Comparison of ENCODE assay signal across 8 mouse cellular contexts in the genomic region with DNA sequence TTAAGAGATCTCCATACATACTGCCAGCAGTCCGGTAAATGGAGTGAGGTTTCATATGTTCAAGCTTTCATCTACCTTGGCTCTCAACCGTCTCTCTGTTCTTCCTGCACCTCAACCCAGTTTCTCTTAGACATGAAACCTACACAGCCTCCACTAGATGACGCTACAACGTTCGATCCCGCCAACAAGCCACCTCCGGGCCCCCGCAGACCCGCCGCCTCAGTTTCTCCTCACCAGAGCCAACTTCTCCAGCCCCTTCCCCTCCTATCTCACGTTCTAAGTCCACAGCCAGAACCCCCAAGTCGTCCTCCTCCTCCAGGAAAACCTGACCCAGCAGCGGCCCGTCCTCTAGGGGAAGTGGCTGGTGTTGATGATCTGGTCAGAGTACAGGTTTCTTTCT. TPM values are rescaled to one million over a fixed set of nuclear protein-coding genes. Genes with fewer than 3 reads are reported as not detected.
DNase-seq lines count a peak whose midpoint lies in the region; ATAC-seq and TF ChIP-seq lines count a peak whose summit lies in the region.

No protein-coding gene starts in this region.

- peak; percentile 21; the same call in 1 of the 2 replicates for TF ChIP-seq CTCF in testis, adult 2 months (IDR thresholded peaks at IDR 0.05; ENCODE audit: control insufficient read depth, insufficient read depth, insufficient replicate concordance, low read depth, low read length)
- peak; percentile 63 for TF ChIP-seq CTCF in liver, embryonic 14.5 days (IDR thresholded peaks at IDR 0.05; ENCODE audit: low read depth)

- WGBS in embryonic facial prominence, embryonic 14.5 days: 36% methylated on average over 14 of the region's 14 CpGs
- 43% methylated on average over 14 of the region's 14 CpGs for WGBS in hindbrain, embryonic 15.5 days
- WGBS in liver, embryonic 14.5 days (ENCODE audit: insufficient replicate concordance): 17% methylated on average over 14 of the region's 14 CpGs

- peak overlapping the region; percentile 82 for H3K4me3 ChIP-seq in testis, adult 2 months (ENCODE audit: control insufficient read depth, low read depth, low read length)
- H3K4me3 ChIP-seq in embryonic facial prominence, embryonic 14.5 days (ENCODE audit: low read depth, low read length): peak overlapping the region; percentile 39
- H3K4me3 ChIP-seq in hindbrain, embryonic 15.5 days: peak overlapping the region; percentile 50
- H3K4me3 ChIP-seq in liver, embryonic 14.5 days (ENCODE audit: insufficient read depth in 1 of 2, low read depth in 2 of 2, low read length in 2 of 2): peak overlapping the region; percentile 43 to 65

- no peak for TF ChIP-seq EP300 in liver, embryonic 14.5 days (IDR thresholded peaks at IDR 0.05; ENCODE audit: low read depth)

- H3K9me3 ChIP-seq in embryonic facial prominence, embryonic 14.5 days (ENCODE audit: control insufficient read depth, low read length): no peaks in the 10 kb centered on the region
- no peaks in the 10 kb centered on the region for H3K9me3 ChIP-seq in hindbrain, embryonic 15.5 days
- no peaks in the 10 kb centered on the region for H3K9me3 ChIP-seq in liver, embryonic 14.5 days (ENCODE audit: control insufficient read depth, low read length)

- ATAC-seq in embryonic facial prominence, embryonic 14.5 days (ENCODE audit: low read depth): no peak
- peak; percentile 2; the same call in 1 of the 2 replicates for ATAC-seq in hindbrain, embryonic 15.5 days (ENCODE audit: low FRiP score, low read depth)
- ATAC-seq in liver, embryonic 14.5 days (ENCODE audit: insufficient read depth): no peak

- H3K27me3 ChIP-seq in testis, adult 2 months (ENCODE audit: control insufficient read depth, insufficient read depth, low read length): no peaks in the 10 kb centered on the region
- H3K27me3 ChIP-seq in embryonic facial prominence, embryonic 14.5 days (replicated peaks; ENCODE audit: control insufficient read depth, insufficient read depth, low read length): no peaks in the 10 kb centered on the region
- no peaks in the 10 kb centered on the region for H3K27me3 ChIP-seq in hindbrain, embryonic 15.5 days
- H3K27me3 ChIP-seq in liver, embryonic 14.5 days (ENCODE audit: control insufficient read depth, insufficient read depth, low read length): no peaks in the 10 kb centered on the region

- peak overlapping the region; percentile 43; the same call in 1 of the 2 replicates for H3K9ac ChIP-seq in embryonic facial prominence, embryonic 14.5 days (ENCODE audit: low read depth, low read length)
- peak overlapping the region; percentile 55 for H3K9ac ChIP-seq in hindbrain, embryonic 15.5 days
- H3K9ac ChIP-seq in liver, embryonic 14.5 days (replicated peaks): 0 out of 2 replicates have a peak overlapping the region, but pooled peaks have one; percentile 18

- peaks cover 23% of the 10 kb centered on the region for H3K4me1 ChIP-seq in testis, adult 2 months (ENCODE audit: control insufficient read depth, insufficient read depth, low read length)
- peaks cover 14% of the 10 kb centered on the region for H3K4me1 ChIP-seq in embryonic facial prominence, embryonic 14.5 days (ENCODE audit: control insufficient read depth, insufficient read depth, low read length)
- peaks cover 22% of the 10 kb centered on the region for H3K4me1 ChIP-seq in hindbrain, embryonic 15.5 days (replicated peaks)
- peaks cover 8 to 21% of the 10 kb centered on the region in 2 experiments for H3K4me1 ChIP-seq in liver, embryonic 14.5 days (replicated peaks; ENCODE audit: control insufficient read depth in 2 of 2, insufficient read depth in 2 of 2, low read length in 1 of 2)

- no peaks in the 10 kb centered on the region for H3K36me3 ChIP-seq in testis, adult 2 months (ENCODE audit: control insufficient read depth, insufficient read depth, low read length)
- no peaks in the 10 kb centered on the region for H3K36me3 ChIP-seq in embryonic facial prominence, embryonic 14.5 days (ENCODE audit: control insufficient read depth, insufficient read depth, low read length)
- H3K36me3 ChIP-seq in hindbrain, embryonic 15.5 days: no peaks in the 10 kb centered on the region
- H3K36me3 ChIP-seq in liver, embryonic 14.5 days (replicated peaks; ENCODE audit: control insufficient read depth, insufficient read depth, low read depth): no peaks in the 10 kb centered on the region

- DNase-seq in testis, postnatal 14 days (ENCODE audit: low spot score): no peak
- DNase-seq in embryonic facial prominence, embryonic 14.5 days (ENCODE audit: low spot score): no peak
- no peak for DNase-seq in liver, embryonic 14.5 days (ENCODE audit: low read depth in 3 of 3, low spot score in 3 of 3)
- peak; percentile 78 for DNase-seq in naive thymus-derived CD4-positive, alpha-beta T cell, adult 2 months (ENCODE audit: low read depth)
- DNase-seq in c-Kit-positive CD71-positive TER-119-positive erythroid progenitor cells, embryonic 14.5 days (ENCODE audit: low spot score): no peak
- no peak for DNase-seq in urinary bladder, postnatal 25 days (ENCODE audit: low spot score)

- no peak for TF ChIP-seq POLR2A in testis, adult 2 months (IDR thresholded peaks at IDR 0.05; ENCODE audit: control insufficient read depth, low read depth, low read length)

- no peak overlapping the region for H3K27ac ChIP-seq in testis, adult 2 months (ENCODE audit: control insufficient read depth, insufficient read depth, low read depth, low read length)
- H3K27ac ChIP-seq in embryonic facial prominence, embryonic 14.5 days (replicated peaks; ENCODE audit: low read depth, low read length): 0 out of 2 replicates have a peak overlapping the region, but pooled peaks have one; percentile 10
- H3K27ac ChIP-seq in hindbrain, embryonic 15.5 days (replicated peaks): peak overlapping the region; percentile 79
- no peak overlapping the region for H3K27ac ChIP-seq in liver, embryonic 14.5 days

- peak overlapping the region; percentile 92 for H3K4me2 ChIP-seq in embryonic facial prominence, embryonic 14.5 days (ENCODE audit: low read depth, low read length)
- H3K4me2 ChIP-seq in hindbrain, embryonic 15.5 days: peak overlapping the region; percentile 90
- H3K4me2 ChIP-seq in liver, embryonic 14.5 days (ENCODE audit: low read depth): peak overlapping the region; percentile 67

RNA-seq across cellular contexts. Expression of a gene that starts 32.7 kb away (rescaled TPM):
- polyA plus RNA-seq in testis, adult 2 months (2012; rRNA removed): 2,003 and 2,102 TPM in 2 replicates
- 5,674 and 6,022 TPM in 2 replicates for polyA plus RNA-seq in embryonic facial prominence, embryonic 14.5 days (2014; fragmentation: Nextera tagmentation; extraction: Ambion mirVana)
- 2,946 and 3,077 TPM in 2 replicates for polyA plus RNA-seq in hindbrain, embryonic 15.5 days (2015; fragmentation: Nextera tagmentation; extraction: Ambion mirVana)
- polyA plus RNA-seq in liver, embryonic 14.5 days (2012; rRNA removed): 2,579 and 4,315 TPM in 2 replicates
- 2,316 and 2,621 TPM in 2 replicates for polyA plus RNA-seq in liver, embryonic 14.5 days (2014; fragmentation: Nextera tagmentation; extraction: Ambion mirVana)

Comparison
In these comparisons a context has a peak if more than half of its experiments do, and no peak if none do; other contexts are left out.
1. H3K27ac ChIP-seq: peak in embryonic facial prominence, embryonic 14.5 days (single experiment) and hindbrain, embryonic 15.5 days (single experiment); none in testis, adult 2 months (single experiment) and liver, embryonic 14.5 days (single experiment).
2. Peak in every context shown above with its lines, with median percentiles within 50 percentile points of each other: H3K4me3 ChIP-seq, H3K4me2 ChIP-seq and H3K9ac ChIP-seq.